Mouse (Mus musculus) MEL (cell line): ENCODE measurements around the gene Bap1.

Experiments used
- BHLHE40 ChIP-seq: IDR thresholded peaks from 2 replicates; pipeline ENCODE4 v1.6.1; 2012; ENCODE audit warnings: low read depth, mild to moderate bottlenecking, inconsistent platforms, low read length, improper control_type of control experiment, borderline replicate concordance
- CTCF ChIP-seq, 3 experiments: IDR thresholded peaks in 2 of 3; conservative IDR thresholded peaks in 1 of 3; 2 replicates each; pipeline ENCODE4 v1.5.1; 2011 to 2012; ENCODE audit warnings: low read length in 3 of 3, low read depth in 2 of 3, mild to moderate bottlenecking in 2 of 3, improper control_type of control experiment in 1 of 3, inconsistent platforms in 1 of 3, mixed read lengths in 1 of 3, moderate library complexity in 1 of 3; ENCODE audit not compliant: control insufficient read depth in 1 of 3, insufficient read depth in 1 of 3, poor library complexity in 1 of 3, severe bottlenecking in 1 of 3
- ELF1 ChIP-seq: IDR thresholded peaks from 2 replicates; pipeline ENCODE4 v1.6.1; 2014; ENCODE audit warnings: low read depth, mild to moderate bottlenecking, inconsistent platforms, low read length, improper control_type of control experiment, moderate library complexity
- GATA1 ChIP-seq: IDR thresholded peaks from 2 replicates; pipeline ENCODE4 v1.6.1; 2011; ENCODE audit warnings: low read depth, low read length, improper control_type of control experiment
- JUND ChIP-seq: IDR thresholded peaks from 2 replicates; pipeline ENCODE4 v1.6.1; 2011; ENCODE audit warnings: low read depth, mild to moderate bottlenecking, improper control_type of control experiment, low read length
- MAFK ChIP-seq: IDR thresholded peaks from 2 replicates; pipeline ENCODE4 v1.6.1; 2011; ENCODE audit warnings: low read depth, mild to moderate bottlenecking, low read length, improper control_type of control experiment, borderline replicate concordance
- MYB ChIP-seq: IDR thresholded peaks from 2 replicates; pipeline ENCODE4 v1.6.1; 2011; ENCODE audit warnings: mild to moderate bottlenecking, low read depth, low read length, improper control_type of control experiment
- POLR2A ChIP-seq, 2 experiments: IDR thresholded peaks; 2 replicates each; pipeline ENCODE4 v1.6.1; 2011 to 2012; ENCODE audit warnings: low read length in 2 of 2, mild to moderate bottlenecking in 2 of 2, control low read depth in 1 of 2, improper control_type of control experiment in 1 of 2, low read depth in 1 of 2, moderate library complexity in 1 of 2; ENCODE audit not compliant: control insufficient read depth in 1 of 2, insufficient read depth in 1 of 2, poor library complexity in 1 of 2
- POLR2AphosphoS2 ChIP-seq: IDR thresholded peaks from 2 replicates; pipeline ENCODE4 v1.6.1; 2011; ENCODE audit warnings: low read length, improper control_type of control experiment
- POLR2AphosphoS5 ChIP-seq: IDR thresholded peaks from 2 replicates; pipeline ENCODE4 v1.6.1; 2012; ENCODE audit warnings: low read depth, borderline replicate concordance, mild to moderate bottlenecking, inconsistent platforms, low read length, moderate library complexity, mixed read lengths
- RAD21 ChIP-seq: IDR thresholded peaks from 2 replicates; pipeline ENCODE4 v1.6.1; 2011; ENCODE audit warnings: mild to moderate bottlenecking, low read depth, low read length, improper control_type of control experiment
- SMC3 ChIP-seq: IDR thresholded peaks from 2 replicates; pipeline ENCODE4 v1.6.1; 2011; ENCODE audit warnings: low read depth, low read length, improper control_type of control experiment
- TAL1 ChIP-seq: IDR thresholded peaks from 2 replicates; pipeline ENCODE4 v1.6.1; 2012; ENCODE audit warnings: mild to moderate bottlenecking, inconsistent platforms, low read length, moderate library complexity, mixed read lengths
- ZKSCAN1 ChIP-seq: IDR thresholded peaks from 2 replicates; pipeline ENCODE4 v1.6.1; 2012; ENCODE audit warnings: low read depth, mild to moderate bottlenecking, inconsistent platforms, low read length, improper control_type of control experiment, moderate library complexity

DNA sequence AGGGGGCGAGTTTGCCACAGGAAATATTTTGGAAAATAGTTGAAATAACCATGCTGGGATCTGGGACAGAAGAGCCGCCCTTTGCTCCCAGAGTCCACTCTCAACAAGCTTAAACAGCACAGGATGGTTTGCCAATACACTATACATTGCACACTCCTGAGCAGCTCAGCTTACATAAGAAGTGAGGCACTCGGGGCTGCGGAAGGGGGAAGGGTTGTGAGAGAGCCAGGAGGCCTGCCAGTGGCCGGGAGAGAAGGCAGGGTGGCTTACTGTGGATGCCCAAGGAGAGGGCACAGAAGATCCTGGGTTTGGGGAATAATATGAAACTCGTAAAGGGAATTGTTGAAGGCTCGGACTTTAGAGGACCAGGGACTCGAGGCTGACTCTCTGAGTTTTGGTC lies 37.4 kb upstream of the Bap1 start:
- no peak for TF ChIP-seq TAL1
- no peak for TF ChIP-seq MAFK
- no peak for TF ChIP-seq CTCF (IDR thresholded peaks at IDR 0.05 in 2 of 3, conservative IDR thresholded peaks at IDR 0.05 in 1 of 3; ENCODE audit: control insufficient read depth in 1 of 3, insufficient read depth in 1 of 3, low read depth in 2 of 3, low read length in 3 of 3, poor library complexity in 1 of 3, severe bottlenecking in 1 of 3)
- TF ChIP-seq BHLHE40: no peak
- no peak for TF ChIP-seq POLR2A (IDR thresholded peaks at IDR 0.05; ENCODE audit: control insufficient read depth in 1 of 2, insufficient read depth in 1 of 2, low read depth in 1 of 2, low read length in 2 of 2, poor library complexity in 1 of 2)
- no peak for TF ChIP-seq GATA1
- no peak for TF ChIP-seq JUND
- TF ChIP-seq ZKSCAN1: no peak
- TF ChIP-seq POLR2AphosphoS5: no peak
- no peak for TF ChIP-seq RAD21
- no peak for TF ChIP-seq MYB
- TF ChIP-seq ELF1: no peak
- TF ChIP-seq SMC3: no peak
- no peak for TF ChIP-seq POLR2AphosphoS2
